Mouse (Mus musculus) c-Kit-positive CD71-negative TER-119-negative erythroid progenitor cells, embryonic 14.5 days (primary cell): ENCODE measurements around the gene Tma7.
A peak's percentile ranks its signal among the peaks of the same experiment; 100 is the strongest.

Experiments
- DNase-seq: peaks from one replicate; pipeline ENCODE4 v3.0.0-alpha.2; 2013; ENCODE audit warnings: low read depth

The Tma7 gene

GRCm38 (mm10) chr9:109060898-109061295 is 21.5 kb downstream of the Tma7 start:
- no peak for DNase-seq

- no peak for DNase-seq
Observed at GRCm38 (mm10) chr9:109060184-109060897, 22.0 kb downstream of the Tma7 start.

- DNase-seq = peak; percentile 73
Observed at GRCm38 (mm10) chr9:109059136-109059903, 23.1 kb downstream of the Tma7 start, which contains the start of gene Trex1. Gene Trex1 (minus strand): TSS chr9:109059734.

DNA sequence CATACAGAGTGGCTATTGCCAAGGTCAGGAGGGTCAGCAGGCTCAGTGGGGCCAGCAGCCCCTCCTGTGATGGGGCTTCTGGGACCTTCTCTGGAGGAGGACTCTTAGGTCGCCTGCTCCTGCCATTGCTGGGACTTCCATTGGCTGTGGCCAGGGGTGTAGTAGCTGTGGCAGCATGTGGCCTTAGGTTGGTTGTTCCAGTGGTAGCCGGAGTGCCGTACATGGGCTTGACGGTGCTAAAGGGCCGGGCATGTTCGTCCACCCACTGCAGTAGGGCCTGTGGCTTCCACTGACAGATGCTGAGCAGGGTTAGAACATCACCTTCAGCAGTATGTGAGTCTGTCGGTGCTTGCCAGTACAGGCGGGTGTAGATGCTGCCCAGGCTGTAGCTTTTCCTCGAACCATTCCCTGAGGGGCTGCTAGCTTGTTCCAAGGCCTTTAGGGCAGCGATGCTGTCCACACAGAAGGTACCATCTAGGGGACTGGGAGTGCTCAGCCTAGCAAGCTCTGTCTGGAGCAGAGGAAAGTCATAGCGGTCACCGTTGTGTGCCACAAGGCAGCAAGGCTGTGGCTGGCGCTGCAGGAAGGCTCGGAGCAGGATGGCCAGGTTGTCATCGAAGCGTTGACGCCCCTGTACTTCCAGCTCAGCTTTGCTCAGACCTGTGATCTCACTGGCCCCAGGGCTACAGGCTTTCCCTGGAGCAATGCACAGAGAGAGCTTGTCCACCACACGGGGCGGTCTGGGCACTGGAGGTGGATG is 24.2 kb downstream of the Tma7 start:
- DNase-seq = no peak

GRCm38 (mm10) chr9:109057543-109057942 is 24.8 kb downstream of the Tma7 start:
- no peak for DNase-seq

- DNase-seq = no peak
Observed at GRCm38 (mm10) chr9:109056916-109057315, 25.5 kb downstream of the Tma7 start.

GRCm38 (mm10) chr9:109056081-109056690 is 26.2 kb downstream of the Tma7 start:
- DNase-seq = no peak

- no peak for DNase-seq
Observed at GRCm38 (mm10) chr9:109055271-109056030, 26.9 kb downstream of the Tma7 start.

GRCm38 (mm10) chr9:109054712-109055111 is 27.7 kb downstream of the Tma7 start:
- DNase-seq = peak; percentile 73

- no peak for DNase-seq
Observed at GRCm38 (mm10) chr9:109053851-109054250, 28.5 kb downstream of the Tma7 start.

- DNase-seq = no peak
Observed at GRCm38 (mm10) chr9:109053366-109053765, 29.0 kb downstream of the Tma7 start.

DNA sequence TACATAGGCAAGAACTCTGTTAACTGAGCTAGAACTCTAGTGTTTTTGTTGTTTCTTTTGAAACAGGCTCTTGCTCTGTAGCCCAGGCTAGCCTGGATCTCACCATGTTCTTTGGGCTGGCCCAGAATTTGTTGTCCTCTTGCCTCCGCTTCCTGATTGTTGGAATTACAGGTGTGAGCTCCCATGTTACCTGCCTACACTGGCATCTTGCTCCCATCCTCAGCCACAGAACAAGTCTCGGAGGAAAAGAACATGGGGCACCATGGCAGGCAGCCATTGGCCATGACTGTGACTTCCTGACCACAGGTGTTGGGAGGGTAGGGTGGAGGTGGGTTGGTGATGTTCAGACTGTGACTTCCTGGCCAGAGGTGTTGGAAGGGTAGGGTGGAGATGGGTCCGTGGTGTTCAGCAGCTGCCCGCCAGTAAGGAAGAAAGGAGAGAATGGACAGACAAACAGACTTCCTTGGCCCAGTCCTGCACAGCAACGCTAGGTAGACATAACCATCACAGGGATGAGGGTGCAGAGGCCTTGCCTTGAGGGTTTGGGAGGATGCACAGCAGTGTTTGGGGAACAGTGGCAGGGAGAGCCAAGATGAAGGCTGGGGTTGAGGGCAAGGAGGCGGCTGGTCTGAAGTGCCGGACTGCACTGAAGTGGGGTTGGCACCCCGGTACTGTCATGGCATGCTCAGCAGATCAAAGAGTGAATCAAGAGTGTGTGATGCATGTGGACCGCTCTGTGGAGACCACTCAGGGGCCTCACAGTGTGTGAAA is 29.7 kb downstream of the Tma7 start:
- DNase-seq = no peak

DNA sequence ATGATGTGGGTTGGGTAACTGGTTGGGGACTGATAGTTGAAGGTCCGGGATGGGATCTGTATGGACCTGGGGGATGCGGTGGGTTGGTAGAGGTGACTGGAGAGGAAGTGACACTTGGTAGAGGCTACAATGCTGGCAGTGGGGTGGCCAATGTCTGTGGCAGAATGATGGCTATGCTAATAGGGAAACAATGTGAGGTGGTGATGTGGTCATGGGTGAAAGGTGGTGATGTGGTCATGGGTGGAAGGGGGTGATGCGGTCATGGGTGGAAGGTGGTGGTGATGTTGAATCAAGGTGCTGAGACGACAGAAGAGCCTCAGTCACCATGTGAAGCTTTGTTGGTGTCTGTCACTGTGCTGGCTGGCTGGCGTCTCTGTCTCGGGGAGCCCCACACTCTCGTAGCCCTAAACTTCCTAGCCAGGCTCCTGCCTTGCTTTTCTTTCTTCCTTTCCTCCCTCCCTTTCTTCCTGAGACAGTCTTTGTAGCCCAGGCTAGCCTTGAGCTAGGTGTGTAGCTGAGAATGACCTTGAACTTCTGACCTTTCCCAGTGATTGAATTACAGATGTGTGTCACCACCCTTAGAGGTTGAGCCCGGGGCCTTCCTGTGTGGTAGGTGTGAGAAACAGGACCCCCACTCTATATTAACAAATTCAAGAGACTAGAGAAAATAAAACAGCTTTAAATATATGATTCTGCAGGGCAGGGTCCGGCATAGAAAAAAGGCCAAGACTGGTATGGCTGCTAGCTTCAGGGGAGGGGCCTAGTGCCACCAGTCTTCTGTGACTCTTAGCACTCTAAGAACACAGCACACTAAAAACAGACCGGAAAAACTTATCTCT is 30.5 kb downstream of the Tma7 start:
- DNase-seq = no peak

DNA sequence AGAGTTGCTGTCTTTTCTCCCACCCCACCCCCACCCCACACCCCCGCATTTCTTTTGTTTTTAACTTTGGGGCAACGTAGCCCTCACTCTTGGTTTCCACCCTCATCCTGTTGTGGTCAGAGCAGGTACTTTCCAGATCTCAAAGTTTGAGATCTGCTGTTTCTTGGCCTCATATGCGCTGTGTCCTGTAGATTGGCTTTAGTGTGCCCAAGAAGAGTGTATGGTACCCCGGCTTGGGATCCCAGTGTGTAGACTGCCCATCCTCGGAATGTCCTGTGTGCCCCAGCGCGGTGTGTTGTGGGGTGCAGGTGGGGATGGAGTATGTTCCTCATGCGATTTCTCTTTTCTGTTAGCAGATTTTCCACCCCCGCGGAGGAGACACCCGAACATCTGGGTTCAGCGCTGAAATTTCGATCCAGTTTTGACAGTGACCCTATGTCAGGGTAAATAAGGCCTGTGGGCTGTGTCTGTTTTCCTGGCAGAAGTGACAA is 31.3 kb downstream of the Tma7 start:
- no peak for DNase-seq

- DNase-seq = no peak
Observed at GRCm38 (mm10) chr9:109050674-109050997, 31.8 kb downstream of the Tma7 start.

DNA sequence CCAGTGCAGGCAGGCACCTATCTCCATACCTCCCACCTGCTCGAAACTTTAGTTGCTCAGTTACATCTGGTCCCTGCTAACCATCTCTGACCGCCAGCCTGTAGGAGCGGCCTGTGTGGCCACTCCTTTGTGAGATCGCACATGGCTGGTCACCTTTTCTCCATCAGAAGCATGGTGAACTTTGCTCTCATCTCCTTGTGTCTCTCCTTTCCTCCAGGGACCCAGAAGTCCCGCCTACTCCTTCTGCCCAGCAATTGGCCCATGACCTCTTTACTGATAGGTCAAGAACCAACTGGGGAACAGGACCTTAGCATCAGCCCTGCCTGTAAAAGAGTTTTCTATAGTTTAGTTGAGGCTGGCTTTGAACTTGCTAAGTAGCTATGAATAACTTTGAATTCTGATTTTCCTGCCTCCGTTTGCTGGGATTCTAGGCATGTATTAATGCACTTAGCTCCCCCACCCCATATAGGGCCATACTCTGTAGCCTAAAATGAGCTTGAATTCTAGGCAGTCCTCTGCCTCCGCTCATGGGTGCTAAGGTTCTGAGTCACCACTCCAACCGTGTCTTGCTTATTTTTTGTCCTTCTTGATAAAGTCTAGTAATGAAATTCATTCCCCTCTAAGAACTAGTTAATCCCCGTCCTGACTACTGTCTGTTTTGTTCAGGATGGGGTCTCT is 32.3 kb downstream of the Tma7 start:
- DNase-seq = no peak

DNA sequence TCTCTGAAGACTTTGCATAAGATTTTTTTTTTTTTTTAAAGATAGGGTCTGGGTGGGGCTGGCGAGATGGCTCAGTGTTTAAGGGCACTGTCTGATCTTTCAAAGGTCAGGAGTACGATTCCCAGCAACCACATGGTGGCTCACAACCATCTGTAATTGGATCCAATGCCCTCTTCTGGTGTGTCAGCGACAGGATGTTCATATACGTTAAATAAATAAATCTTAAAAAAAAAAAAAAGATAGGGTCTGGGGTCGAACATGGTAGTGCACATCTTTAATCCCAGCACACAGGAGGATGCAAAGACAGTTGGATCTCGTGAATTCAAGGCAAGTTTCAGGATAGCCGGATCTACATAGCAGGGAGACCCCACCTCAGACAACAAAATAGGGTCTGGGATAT is 33.1 kb downstream of the Tma7 start:
- no peak for DNase-seq

- peak; percentile 59 for DNase-seq
Observed at GRCm38 (mm10) chr9:109046306-109046705, 36.1 kb downstream of the Tma7 start.

GRCm38 (mm10) chr9:109041351-109041750 is 41.0 kb downstream of the Tma7 start:
- DNase-seq = no peak
